Mouse (Mus musculus) CD4-positive helper T cell, adult 2 months (primary cell): ENCODE measurements at regions not wholly inside any gene's neighbourhood (a gene's known extent, or its start where the extent isn't known, plus 50 kb on each side); places are given as distances from the start of the nearest gene placed in this dataset.
A peak's percentile ranks its signal among the peaks of the same experiment; 100 is the strongest.
"Not testable (repeated sequence)": the region's sequence is repeated elsewhere in the genome, so short reads cannot be mapped to it uniquely, and the experiment has no call there.

Experiments used
- DNase-seq: peaks from one replicate; pipeline ENCODE4 v3.0.0-alpha.2; 2012; ENCODE audit warnings: low read depth, missing footprints, low spot score

DNA sequence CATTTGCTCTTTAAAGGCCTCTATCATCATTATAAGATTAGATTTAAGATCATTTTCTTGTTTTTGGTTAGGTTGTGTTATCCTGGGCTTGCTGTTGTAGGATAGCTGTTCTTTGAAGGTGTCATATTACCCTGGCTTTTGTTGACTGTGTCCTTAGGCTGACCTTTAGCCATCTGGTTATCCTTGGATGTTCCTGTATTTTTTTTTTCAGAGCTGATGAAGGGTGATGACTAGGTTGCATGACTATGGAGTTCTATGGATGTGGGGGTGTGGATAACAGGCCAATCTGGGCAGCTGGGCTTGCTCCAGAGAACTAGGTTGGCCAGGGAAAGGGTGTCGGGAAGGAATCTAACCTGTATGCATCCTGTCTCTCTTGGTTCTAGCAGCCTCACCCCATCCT lies 74.2 kb downstream of the Dmrta1 start:
- DNase-seq = no peak

DNA sequence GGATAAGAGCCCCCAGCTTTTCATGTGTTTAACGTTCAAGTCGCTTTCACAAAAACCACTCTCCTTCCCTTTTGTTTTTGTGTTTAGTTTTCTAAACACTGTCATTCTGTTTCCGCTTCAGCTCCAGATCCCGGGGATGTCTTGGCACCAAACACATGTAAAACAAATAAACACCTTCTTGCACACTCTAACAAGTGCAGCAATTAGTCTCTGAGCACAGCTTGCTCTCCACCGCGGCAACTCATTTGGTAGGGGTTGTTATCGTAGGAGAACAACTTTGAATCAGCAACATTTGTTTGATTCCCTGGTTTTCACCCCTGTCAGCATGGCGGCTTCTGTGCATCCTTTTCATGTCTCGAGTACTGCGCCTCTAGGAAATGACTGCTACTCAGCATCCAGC lies 97.0 kb downstream of the Dmrta1 start:
- no peak for DNase-seq

- DNase-seq = no peak
Measured at GRCm38 (mm10) chr4:89781487-89781886, 102.3 kb downstream of the Dmrta1 start.

- DNase-seq = no peak
Measured at GRCm38 (mm10) chr4:89816823-89817222, 137.6 kb downstream of the Dmrta1 start.

DNA sequence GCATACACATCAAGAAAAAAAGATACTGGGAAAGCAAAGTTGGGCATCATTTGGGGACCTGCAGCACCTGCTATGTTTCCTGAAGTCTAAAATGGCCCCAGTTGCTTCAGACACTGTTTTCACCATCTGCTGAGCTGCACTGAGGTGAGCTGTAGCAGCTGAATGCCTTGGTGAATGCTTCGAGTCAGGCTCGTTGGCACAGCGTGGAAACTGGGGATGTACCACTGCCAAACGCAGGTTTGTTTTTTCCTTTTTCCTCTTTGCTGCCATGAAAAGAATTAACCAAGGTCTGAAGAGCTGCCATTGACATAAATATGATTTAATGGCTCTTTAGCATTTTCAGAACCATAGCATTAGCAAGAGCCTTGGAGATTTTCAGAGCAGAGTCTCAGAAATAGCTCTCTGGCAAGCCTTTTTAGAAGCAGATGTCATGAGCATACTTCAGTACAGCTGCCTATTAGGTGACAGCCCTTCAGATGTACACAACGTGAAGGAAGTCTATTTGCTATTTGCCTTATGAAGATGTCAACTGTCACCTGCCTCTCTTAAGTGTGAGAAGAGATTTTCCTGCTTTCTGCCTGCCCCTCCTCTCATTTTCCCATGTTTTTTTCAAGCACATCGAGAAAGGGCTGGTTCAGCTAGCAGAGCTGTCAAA lies 155.4 kb downstream of the Dmrta1 start:
- DNase-seq = no peak

- DNase-seq = peak; percentile 59
Measured at GRCm38 (mm10) chr4:89875375-89876055, 196.3 kb downstream of the Dmrta1 start.

DNA sequence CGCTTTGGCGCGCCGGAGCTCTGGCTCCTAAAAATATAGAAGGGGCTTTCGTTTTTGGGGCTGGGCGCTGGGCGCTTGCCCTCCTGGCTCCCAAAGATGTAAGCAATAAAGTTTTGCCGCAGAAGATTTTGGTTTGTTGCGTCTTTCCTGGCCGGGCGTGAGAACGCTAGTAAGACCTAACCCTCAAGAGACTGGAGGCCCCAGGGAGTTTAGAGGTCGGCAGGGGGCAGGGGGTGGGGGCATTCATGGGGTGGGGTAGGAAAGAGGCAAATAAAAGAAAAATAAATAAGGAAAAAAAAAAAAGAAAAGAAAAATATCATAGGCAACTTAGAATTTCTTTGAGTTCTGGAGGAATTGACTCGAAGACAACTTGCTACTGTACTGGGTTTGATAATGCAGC lies 196.9 kb downstream of the Dmrta1 start:
- not testable (repeated sequence) for DNase-seq

DNA sequence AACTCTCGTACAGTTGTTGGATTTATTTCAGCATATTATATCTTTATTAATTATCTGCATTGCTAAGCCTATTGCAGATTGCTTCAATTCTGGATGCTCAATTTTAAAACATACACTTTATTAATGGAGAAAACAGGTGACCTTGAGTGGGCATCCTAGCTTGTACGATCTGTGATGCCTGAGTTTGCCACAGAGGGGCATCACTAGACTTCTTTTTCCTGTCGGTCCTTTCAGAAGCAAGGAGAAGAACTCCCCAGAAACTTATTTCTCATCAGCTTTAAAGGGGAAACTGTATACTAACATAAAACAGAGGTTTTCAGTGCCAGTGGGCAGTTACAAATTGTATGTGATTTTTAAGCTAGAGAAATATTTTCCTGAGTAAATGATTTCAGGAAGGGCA lies 201.8 kb downstream of the Dmrta1 start:
- DNase-seq = no peak

DNA sequence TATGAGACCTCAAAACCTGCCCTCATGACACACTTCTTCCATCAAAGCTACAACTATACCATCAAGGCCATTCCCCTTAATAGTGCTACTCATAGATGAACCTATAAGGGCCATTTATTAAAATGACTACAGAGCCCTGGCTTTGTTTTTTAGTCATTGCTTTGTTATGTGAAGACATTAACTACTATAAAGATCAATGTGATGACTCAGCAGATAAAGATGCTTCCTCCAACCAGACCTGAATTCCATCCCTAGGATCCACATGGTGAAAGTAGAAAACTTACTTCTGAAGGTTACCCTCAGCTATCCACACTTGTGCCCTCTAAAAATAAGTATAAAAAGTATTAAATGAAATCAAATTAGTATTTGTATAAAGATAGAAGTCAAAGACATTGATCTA lies 230.4 kb downstream of the Dmrta1 start:
- DNase-seq = no peak

DNA sequence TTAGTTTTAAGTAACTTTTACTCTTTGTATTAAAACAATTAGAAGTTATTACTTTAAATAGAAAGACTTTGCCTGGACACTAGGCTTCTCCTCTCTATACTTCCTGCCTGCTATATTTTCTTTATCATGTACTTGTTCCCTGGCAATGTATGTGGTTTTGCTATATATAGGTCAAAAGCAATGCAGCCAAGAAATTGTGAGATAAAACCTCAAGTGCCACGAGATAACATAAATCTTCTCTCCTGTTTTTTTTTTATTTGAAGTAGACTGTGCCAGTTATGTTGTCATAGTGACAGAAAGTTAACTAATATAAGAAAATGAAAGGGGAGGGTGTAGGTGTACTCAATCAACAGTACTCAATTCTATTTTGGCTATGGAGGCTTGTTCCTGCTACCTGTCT lies 258.4 kb downstream of the Dmrta1 start:
- DNase-seq = no peak

GRCm38 (mm10) chr4:89941308-89941707 lies 262.1 kb downstream of the Dmrta1 start:
- DNase-seq = no peak

DNA sequence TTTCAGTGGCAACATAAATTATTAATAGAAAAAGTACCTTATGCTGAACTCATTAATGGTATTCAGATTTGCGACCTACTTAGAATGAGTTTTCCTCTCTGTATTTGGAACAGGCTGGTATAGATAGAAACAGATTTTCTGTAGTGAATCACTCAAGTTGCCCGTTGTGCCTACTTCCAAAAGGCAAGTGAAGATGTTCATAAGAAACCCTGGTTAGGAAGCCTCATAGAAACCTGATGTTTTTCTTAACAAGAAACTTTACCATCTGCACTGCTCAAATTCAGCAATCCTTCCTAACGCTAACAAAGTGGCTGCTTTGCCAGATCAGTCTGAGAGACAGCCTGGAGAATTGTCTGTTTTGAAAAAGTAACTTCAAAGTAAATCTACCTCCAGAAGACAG lies 242.5 kb upstream of the Zfp352 start:
- no peak for DNase-seq

DNA sequence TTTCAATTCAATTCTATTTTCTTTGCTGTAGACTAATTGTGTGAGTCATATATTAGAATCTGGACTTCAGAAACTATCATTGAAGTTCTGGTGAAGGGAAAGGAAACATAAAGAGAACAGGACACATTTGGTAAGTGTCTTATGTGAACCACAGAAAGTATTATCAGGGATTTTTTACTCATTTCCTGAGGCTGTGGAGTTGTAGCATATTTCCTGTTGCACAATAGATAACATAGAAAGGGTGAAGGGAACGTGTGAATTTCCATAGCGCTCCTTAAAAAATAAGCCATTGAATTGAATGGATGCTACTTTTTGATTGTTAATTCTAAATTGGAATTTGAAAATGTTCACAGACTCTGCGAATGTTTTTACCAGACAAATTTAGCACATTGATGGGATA lies 215.2 kb upstream of the Zfp352 start:
- no peak for DNase-seq

DNA sequence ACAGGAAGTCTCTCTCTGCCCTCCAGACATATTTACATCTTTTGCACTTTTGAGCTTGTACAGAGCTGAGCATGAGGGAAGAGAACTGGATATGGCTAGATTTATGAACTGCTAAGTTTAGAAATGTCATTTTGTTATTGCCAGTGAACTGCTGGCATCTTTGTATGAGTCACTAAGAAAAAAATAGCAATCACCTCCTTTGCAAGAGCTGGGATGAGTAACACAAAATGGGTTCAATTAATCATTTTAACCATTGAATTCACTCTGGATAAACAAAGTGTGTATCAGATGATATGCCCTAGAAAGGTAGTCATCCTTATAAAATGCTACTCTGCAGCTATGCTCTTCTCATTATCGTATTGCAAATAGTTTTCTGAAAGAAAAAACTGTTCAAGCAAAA lies 214.7 kb upstream of the Zfp352 start:
- DNase-seq = no peak

GRCm38 (mm10) chr4:90012723-90013122 lies 205.9 kb upstream of the Zfp352 start:
- no peak for DNase-seq

DNA sequence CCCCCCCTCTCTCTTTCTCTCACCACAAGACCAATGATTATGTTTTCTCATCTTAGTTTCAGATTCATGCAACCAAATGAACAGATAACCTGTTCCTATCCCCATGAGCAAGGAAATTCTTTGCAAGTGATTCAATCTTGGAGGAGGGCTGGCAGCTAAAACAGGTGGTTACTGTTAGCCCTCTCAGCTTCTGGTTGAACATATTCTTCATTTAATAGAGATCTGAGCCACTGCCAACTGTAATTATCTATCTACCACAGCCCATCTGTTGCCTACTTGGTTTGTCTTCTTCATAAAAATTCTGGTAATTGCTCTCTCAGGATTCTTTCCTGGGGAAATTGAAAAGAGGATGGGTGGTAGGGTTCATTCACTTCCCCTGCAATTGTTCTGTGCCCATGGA lies 204.4 kb upstream of the Zfp352 start:
- DNase-seq = no peak
